Mouse (Mus musculus) CH12.LX (cell line): ENCODE data around the gene Hoxc5.

Experiments used
- CTCF ChIP-seq, 2 experiments: IDR thresholded peaks in 1 of 2; conservative IDR thresholded peaks in 1 of 2; 2 replicates each; pipeline ENCODE4 v1.5.1; 2011 to 2012; ENCODE audit warnings: low read depth in 2 of 2, low read length in 2 of 2, improper control_type of control experiment in 1 of 2, inconsistent platforms in 1 of 2, mild to moderate bottlenecking in 1 of 2, moderate library complexity in 1 of 2
- GABPA ChIP-seq: IDR thresholded peaks from 2 replicates; pipeline ENCODE4 v1.6.1; 2012; ENCODE audit warnings: low read depth, low read length, improper control_type of control experiment, inconsistent platforms; ENCODE audit not compliant: insufficient replicate concordance
- MYC ChIP-seq: IDR thresholded peaks from 2 replicates; pipeline ENCODE4 v1.6.1; 2011; ENCODE audit warnings: low read depth, mild to moderate bottlenecking, improper control_type of control experiment, low read length
- RAD21 ChIP-seq: IDR thresholded peaks from 2 replicates; pipeline ENCODE4 v1.6.1; 2011; ENCODE audit warnings: low read depth, mild to moderate bottlenecking, low read length, improper control_type of control experiment, moderate library complexity
- SMC3 ChIP-seq: IDR thresholded peaks from 2 replicates; pipeline ENCODE4 v1.6.1; 2011; ENCODE audit warnings: low read depth, low read length, improper control_type of control experiment
- TBP ChIP-seq: conservative IDR thresholded peaks from 2 replicates; pipeline ENCODE4 v1.6.1; 2011; ENCODE audit warnings: low read depth, low read length, improper control_type of control experiment

GRCm38 (mm10) chr15:103034043-103034806 lies 67.0 kb downstream of the Hoxc5 start:
- TF ChIP-seq CTCF (conservative IDR thresholded peaks at IDR 0.05 in 1 of 2, IDR thresholded peaks at IDR 0.05 in 1 of 2; ENCODE audit: low read depth in 2 of 2, low read length in 2 of 2) (no peak), GABPA (no peak), RAD21 (no peak), MYC (no peak), TBP (peak; percentile 82), SMC3 (no peak)
